Mouse (Mus musculus) lung, postnatal 14 days (tissue): Measurements from ENCODE around the gene Sat2.

Experiments
- DNase-seq: peaks from one replicate; pipeline ENCODE4 v3.0.0; 2021

Sat2 gene

DNA sequence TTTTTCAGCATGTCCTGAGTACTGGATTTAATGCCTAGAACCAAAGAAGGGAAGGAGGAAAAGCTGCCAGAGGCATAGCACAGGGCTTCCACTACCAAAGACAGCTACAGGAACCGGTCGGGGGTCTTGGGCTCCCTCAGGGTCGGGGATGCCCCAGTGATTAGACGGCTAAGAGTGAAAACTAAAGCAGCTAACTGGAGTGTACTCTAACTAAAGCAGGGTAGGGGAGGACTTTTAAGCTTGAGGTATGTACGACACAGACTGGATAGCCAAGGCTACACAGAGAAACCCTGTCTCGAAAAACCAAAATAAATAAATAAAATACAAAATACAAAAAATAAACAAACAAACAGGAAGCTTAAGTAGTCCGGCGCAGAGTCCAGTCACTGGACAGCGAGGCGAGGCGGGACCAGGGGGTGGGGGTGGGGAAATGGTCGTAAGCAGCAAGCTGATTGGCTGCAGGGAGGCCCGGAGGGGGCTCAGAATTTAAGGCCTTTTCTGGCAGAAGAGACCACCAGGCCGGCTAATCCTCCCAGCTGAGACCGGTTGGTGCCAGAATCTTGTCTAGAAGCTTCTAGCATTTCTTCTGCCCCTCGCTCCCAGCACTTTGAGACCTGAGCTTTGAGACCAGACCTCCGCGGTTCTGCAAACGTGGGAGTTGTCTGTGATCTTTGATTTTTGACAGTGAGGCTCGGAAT is at the start of gene Sat2:
Sat2 (plus strand) TSS at position 454 of the 698 bp plus-strand sequence.
- peak; percentile 38 for DNase-seq

DNA sequence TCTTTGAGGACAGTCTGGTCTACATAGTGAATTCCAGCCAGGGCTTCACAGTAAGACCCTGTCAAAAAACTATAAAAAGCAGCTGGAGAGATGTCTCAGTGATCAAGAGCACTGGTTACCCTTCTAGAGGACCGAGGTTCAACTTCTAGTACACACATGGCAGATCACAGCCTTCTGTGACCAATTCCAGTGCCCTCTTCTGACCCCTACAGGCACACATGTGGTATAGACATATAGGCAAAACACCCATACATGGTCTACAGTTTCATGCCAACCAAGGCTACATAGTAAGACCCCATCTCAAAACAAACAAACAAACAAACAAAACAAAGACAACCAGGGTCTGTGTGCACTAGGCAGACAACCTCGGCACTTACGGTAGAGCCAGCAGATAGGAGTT is 46.6 kb upstream of the Sat2 start:
- no peak for DNase-seq

DNA sequence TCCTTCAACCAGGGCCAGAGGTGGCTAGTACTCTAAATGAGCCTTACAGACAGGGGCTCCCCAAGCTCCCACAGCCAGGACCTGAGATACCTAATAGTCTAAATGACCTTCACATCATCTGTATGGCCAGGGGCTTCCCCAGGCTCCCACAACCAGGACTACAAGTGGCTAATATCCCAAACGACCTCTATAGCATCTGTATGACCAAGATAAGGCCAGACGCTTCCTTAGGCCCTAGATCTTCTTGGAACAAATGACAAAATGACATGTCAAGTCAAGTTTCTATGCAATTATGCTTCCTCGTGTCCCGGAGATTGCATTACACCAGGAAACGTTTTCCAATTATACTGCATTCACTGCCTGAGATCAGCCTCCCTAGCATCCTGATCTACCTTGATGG is 45.5 kb upstream of the Sat2 start:
- DNase-seq = no peak

DNA sequence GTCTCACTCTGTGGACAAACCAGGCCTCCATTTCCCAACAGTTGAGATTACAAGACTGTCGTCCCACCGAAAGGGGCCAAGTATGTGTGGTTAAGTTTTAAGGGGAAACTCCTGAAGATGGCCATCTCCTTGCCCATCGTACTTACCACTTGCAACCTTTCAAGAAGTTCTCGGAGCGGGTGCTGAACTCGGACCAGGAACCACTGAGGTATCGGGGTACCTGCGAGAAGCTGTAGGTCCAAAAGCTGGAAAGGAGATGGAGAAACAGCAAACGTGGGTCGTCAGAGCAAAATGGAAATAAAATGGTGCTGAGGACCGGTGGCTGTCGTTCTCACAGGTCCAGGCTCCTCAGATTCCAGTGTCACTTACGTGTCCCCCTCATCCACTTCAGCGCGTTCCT is 43.5 kb upstream of the Sat2 start:
- DNase-seq = no peak

DNA sequence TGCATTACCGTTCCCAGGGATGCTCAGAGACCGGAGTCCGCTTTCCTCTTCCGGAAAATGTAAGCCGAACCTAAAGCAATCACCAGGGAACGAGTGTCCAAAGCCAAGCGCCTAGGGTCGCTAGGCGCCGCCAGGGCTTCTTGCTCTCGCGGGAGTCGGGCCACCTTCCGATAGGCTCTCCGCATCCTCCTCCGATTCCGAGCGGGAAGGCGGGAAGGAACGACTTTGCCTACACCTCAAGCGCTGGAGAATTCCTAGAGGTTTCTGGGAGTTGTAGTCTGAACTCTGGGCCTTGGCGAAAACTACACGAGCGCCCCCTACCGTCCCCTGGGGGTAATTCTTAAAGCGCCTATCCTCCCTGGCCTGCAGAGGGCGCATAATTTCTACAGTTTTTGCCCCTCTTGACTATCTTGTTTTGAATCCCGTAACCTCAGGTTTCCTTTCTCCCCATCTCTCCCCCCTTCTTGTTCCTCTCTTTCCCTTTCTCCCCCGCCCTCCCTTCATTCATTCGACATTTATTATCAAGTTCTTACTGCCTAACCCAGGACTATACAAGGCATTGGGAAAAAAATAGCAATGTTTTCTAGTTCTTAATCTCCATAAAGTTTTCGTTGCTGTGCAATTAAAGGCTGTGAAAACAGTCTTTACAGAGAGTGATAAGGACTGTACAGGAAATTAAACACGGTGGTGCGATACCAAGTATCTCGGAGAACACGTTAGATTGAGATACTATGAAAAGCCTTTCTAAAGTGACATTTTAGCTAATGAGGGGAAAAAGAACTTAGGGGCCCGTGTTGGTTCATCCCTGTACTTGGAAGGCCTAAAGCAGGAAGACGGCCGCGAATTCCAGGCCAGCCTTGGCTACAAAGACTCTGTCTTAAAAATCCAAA is 42.5 kb upstream of the Sat2 start:
- peak; percentile 97 for DNase-seq

DNA sequence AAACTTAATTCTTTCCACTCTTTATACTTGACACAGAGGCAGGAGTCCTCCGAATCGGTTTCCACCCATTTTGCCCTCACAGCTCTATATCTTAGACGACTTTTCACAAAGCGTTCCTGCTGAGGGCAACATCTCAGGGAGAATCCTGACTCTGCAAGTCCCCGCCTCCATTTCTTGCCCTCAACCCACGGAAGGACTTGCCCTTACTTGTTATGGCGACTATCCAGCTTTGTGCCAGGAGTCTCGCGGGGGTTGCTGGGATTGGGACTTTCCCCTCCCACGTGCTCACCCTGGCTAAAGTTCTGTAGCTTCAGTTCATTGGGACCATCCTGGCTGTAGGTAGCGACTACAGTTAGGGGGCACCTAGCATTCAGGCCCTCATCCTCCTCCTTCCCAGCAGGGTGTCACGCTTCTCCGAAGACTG is 41.7 kb upstream of the Sat2 start, which contains the start of the genes Wrap53 and Trp53:
Wrap53 (minus strand) TSS at position 165 of the 424 bp plus-strand sequence.
Trp53 (plus strand) TSS at position 269 of the 424 bp plus-strand sequence.
- peak; percentile 90 for DNase-seq

DNA sequence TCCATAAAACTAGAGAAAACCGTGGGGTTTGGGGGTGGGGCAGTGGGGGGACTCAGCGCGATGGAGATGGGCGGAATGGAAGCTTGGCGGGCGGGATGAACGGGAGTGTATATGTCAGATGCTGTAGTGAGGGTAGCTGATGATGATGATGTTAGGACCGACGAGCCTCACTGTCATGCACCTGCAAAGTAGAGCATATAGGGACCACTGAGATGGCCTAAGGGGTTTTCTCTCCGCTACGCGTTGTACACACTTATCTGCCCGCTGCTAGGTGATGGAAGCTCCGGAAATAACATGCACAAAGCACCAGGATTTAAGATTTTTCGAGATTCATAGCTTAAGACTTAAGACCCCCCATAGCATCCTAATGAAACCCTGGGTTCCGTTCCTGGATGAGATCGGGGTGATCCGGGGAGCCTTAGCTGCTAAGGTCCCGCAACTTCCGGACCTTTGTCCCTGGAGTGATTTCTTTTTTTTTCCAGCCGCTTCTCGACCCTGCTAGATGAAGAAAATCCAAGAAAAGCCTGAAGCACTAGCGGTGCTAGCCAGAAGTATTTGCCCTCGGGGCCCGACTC is 41.2 kb upstream of the Sat2 start:
- DNase-seq = peak; percentile 11

DNA sequence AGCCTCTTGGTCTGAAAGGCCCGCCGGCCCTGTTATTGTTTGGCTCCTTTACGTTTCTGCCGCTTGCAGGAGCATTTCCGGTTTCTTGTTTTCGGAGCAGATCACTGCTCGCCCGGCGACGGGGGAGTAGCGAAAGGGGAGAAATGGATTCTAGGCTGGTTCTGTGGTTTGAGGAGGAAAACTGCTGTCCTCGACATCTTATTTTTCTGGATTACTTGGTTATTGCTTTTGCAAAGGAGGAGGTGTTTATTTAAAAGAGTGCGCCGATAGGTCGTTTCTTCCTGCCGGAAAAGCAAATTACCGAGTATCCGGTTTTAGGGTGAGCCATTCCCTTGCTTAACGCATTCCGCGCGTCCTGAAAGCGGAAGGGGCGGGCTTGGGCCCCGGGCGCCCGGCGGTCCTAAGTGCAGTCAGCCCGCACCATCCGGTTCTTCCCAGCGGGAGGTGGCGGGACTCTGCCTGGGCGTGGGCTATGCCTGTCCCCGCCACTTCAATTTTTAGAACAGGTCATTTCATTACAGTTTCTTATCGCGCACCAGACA is 40.6 kb upstream of the Sat2 start:
- peak; percentile 88 for DNase-seq

DNA sequence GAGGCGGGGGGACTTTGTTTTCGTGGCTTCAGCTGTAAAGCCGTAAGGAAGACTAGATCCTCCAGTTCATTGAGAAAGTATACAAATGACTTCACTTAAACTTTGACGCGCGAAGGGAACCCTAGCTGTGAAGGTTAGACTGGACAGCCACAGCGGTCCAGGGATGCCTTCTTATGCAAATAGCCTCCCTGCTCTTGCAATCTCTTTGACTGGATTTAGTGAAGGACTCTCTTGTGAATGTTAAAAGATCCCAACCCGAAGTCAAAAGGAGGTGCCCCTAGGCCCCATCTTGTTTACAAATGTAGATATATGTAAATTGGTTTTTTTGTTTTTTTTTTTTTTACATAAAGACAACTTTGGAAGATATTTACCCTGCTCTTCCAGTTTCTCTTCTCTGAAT is 40.0 kb upstream of the Sat2 start:
- no peak for DNase-seq

DNA sequence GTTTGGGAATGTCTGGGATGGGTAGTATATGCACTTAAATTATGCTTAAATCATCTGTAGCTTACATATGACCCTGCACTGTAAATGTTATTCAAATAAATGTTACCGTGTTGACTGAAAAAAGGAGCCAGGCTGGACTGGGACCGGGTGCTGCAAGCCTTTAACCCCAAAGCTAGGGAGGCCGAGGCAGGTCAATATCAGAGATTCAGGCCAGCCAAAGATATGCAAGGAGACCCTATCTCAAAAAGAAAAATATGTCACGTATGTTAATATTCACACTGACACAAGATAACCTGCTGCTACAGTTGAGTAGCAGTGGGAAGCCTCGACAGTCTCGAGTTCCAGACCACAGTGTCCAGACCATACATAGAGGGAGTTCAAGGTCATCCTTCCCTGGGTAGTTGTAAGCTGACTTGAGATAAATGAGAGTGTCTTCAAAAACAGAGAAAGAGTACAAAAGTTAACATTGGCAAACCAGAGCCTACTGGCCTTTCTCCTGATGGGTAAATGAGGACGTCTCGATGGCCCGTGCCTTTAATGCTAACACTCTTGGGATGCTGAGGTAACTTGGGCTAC is 39.5 kb upstream of the Sat2 start:
- DNase-seq = no peak

DNA sequence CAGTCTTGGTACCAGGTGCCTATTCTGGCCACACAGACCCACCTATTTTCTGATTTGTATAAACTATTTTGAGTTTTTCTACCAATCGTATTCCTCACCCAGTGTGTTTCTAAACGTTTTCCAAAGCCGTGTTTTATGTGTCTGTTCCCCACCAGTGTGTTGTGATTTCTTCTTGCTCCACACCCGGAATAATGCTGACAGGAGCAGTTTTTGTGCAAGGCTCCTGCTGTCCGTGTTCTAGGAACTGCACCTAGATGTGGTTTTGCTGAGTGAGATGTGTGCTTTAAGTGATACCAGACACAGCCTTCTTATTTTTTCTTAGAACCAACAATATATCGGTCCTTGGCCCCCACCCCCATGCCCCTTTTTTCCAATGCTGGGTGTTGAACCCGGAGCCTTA is 37.8 kb upstream of the Sat2 start:
- DNase-seq = no peak

DNA sequence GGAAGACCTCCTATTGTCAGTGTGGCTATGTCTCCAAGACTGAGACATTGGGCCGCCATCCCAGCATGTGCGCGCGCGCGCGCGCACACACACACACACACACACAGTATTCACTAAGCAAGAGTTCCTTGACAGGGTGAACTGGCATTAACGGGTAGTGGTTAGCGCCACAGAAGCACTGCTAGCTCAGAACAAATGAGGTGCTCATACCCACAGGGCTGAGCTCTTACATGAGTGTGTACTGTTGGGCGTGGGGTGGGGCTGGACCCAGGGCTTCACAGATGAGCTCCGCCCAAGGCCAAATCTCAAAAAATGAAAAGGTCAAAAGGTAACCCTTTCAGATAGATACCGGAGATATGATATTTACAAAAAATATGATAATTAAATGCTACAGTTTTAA is 36.9 kb upstream of the Sat2 start:
- DNase-seq = no peak

DNA sequence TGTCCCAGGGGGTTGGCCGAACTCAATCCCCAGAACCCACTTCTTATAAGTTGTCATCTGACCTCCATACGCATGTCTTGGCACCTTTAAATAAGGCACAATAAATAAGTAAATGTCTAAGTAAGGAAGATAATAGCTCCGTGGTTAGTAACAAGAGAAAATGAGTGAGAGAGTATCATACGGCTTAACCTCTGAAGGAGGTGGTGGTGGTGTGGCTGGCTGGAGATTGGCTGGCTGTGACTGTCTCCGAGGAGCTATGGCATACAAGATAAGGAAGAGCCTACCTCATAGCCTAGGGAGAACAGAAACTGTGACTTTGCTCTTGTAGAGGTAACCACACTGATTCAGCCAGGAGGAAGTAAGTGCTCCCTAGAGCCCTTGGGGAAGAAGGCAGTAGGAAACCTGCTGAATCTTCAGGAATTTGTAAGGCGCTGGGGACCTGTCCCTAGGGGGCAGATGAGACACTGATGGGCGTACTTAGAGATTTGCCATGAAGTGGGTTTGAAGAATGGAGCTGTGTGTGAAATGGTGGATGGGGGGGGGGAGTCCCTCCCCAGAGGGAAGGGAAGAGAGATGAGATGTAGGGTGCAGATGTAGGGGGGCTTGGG is 36.0 kb upstream of the Sat2 start:
- no peak for DNase-seq

DNA sequence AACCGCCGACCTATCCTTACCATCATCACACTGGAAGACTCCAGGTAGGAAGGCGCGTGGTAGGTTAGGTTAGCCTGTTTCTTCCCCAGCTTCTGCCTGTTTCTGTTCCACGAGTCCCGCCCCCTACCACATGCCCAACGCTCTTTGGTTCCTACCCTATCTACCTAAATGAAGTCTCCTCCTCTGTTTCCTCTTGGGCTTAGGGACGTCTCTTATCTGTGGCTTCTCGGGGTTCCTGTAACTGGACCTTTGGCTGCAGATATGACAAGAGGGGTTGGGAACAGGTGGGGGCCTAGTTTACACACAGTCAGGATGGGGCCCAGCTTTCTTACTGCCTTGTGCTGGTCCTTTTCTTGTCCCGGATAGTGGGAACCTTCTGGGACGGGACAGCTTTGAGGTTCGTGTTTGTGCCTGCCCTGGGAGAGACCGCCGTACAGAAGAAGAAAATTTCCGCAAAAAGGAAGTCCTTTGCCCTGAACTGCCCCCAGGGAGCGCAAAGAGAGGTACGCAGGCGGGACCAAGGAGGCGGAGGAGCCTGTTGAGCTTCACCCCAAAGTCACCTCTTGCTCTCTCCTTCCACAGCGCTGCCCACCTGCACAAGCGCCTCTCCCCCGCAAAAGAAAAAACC is 32.5 kb upstream of the Sat2 start:
- DNase-seq = no peak

DNA sequence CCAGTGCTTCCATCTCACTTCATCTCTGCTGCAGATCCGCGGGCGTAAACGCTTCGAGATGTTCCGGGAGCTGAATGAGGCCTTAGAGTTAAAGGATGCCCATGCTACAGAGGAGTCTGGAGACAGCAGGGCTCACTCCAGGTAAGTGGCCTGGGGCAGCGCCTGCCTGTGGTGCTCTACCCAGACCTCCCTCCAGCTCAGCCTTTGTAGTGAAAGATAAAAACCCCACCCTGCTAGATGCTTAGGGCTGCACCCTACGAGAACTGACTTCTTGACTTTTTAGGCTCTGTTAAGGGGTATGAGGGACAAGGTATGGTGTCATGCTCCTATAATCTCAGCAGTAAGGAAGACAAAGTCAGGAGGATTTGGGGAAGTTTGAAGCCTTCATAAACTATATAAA is 31.2 kb upstream of the Sat2 start:
- DNase-seq = no peak

DNA sequence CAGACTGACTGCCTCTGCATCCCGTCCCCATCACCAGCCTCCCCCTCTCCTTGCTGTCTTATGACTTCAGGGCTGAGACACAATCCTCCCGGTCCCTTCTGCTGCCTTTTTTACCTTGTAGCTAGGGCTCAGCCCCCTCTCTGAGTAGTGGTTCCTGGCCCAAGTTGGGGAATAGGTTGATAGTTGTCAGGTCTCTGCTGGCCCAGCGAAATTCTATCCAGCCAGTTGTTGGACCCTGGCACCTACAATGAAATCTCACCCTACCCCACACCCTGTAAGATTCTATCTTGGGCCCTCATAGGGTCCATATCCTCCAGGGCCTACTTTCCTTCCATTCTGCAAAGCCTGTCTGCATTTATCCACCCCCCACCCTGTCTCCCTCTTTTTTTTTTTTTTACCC is 30.4 kb upstream of the Sat2 start:
- no peak for DNase-seq

DNA sequence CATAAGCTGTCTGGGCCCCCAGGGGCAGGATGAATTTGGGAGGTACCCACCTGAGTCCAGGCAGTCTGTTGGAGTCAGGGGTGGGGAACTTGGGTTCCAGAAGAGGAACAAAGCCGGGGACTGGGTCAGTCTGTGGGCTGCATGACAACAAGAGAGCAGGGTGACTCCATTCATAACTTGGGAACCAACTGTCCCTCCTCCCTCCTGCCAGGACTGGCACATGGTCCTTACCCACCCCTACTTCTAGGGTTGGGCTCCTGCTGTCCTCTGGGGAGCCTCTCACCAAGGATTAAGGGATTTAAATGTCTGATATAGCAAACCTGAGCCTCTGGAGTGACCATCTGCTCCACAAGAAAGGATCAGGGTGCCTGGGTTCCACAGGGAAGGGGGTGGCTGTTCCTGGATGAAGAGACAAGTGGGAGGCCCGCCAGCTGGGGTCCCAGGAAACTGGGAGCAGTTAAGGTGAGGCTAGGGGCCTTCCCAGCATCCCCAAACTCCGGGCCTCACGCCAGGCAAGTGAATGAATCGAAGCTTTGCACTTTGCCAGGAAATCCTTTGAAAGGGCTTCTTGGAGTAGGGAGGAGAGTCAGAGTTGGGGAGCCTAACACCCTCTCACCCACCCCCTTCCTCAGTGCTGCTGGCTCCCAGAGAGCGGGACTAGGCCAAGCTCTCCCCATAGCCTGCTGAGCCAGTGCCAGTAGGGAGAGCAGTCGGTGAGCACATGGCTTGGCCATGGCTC is 29.8 kb upstream of the Sat2 start:
- no peak for DNase-seq

DNA sequence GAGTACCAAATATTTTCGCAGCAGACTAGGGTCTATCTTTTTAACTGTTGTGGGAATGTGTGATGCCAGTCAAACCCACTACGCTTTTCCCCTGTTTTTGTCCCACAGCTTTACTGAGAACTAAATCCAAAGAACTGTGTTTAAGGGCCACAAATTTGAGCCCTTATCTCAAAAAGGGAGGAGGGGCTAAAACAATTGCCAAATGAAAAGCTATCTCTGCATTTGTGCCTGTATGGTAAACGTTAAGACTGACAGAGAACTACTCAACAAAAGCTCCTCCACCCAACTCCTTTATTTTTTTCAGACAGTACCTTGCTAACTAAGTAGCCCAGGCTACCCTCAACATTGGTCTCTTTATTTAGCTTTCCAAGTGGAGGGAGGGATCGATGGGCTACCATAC is 29.0 kb upstream of the Sat2 start:
- no peak for DNase-seq

DNA sequence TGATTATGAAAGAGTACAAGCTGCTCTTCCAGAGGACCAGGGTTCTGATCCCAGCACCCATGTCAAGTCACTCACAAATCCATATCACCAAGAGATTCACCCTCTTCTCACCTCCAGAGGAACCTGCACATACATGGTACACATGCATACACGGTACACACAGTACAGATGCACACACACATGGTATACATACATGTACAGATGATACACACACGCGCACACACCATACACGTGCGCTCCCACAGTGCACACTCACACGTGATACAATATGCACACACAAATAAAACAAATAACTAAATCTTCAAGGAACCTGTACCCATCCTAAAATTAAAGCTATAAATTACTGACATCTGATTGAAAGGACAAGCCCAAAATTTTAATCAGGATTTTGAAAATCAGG is 27.0 kb upstream of the Sat2 start:
- DNase-seq = no peak

DNA sequence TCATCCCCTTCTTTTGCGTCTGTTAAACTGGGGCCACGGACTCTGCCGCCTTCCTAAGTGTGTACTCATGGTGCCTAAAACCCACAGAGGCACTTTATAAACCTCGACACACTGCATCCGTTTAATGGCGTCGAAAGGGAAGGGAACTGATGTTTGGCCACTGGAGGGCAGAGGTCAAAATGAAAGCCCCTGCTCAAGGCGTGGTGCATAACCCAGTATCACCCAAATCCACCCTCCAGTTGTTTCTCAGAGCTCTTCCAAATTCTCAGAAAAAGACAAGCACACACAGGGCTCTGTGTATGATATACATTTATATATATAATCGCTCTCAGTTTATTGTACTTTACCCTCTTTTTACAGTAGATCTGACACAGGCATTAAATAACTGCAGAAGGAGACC is 22.4 kb upstream of the Sat2 start:
- no peak for DNase-seq

DNA sequence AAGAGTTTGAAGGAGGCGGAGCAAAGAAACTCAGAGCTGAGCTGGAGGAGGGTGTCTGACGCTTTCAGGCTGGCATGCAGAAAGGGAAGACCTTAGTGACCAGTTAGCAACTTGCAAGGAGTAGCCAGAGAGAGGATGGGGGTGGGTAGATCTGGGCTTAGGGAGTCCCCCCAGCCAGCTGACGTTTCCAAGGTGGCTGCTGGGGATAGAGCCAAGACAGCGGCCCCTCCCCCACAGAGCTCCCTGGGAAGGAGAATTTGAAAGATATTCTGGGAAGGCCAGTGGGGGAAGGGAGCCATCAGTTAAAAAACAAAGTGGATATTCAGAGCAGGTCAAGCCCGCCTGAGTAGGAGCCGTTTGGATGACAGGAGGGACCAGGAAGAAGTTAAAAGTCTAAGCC is 21.7 kb upstream of the Sat2 start:
- peak; percentile 55 for DNase-seq

DNA sequence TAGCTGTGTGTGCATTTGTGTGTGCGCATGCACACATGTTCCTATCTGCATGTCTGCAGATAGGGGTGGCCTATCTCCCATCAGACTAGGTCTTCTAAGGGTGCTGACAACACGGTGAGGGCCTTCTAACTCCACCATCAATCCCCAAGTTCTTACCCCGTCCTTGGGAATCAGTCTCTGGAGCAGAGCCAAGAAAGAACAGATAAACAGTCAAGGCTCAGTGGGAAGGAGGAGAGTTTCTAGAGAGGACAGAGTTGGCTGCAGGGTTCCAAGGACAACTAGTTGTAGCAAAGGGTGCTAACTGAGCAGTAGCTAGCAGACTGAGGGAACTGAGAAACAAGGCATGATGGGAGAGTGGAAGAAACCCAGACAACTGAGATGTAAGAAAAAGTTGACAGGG is 20.1 kb upstream of the Sat2 start:
- no peak for DNase-seq
